Comparison of ENCODE assay signal across 19 mouse cellular contexts in genomic region chr9:59997725-59998124, GRCm38 (mm10). TPM values are rescaled to one million over a fixed set of nuclear protein-coding genes. Genes with fewer than 3 reads are reported as not detected.
DNase-seq lines count a peak whose midpoint lies in the region; ATAC-seq lines count a peak whose summit lies in the region.
"Had no signal": no experiment of that assay in that cellular context is flagged by ENCODE, and none has a peak within 500 bp of the region (broad histone marks: within the 10 kb centered on the region; RNA-seq: fewer than 3 reads in every experiment).

No protein-coding gene starts in this region.

- ATAC-seq in frontal cortex, adult (ENCODE audit: low TSS enrichment), result peak; percentile 85
- ATAC-seq: forebrain, embryonic 14.5 days; forebrain, embryonic 16.5 days had no signal

- DNase-seq in frontal cortex, postnatal 14 days (ENCODE audit: low spot score in 2 of 2), result no peak
- peak; percentile 8 to 10 for DNase-seq in left cerebral cortex, adult 9 months (ENCODE audit: low spot score in 2 of 2)
- DNase-seq in left cerebral cortex, adult 8-10 months (ENCODE audit: low spot score in 2 of 2), result no peak
- DNase-seq in brain, adult 2 months (ENCODE audit: low read depth, low spot score), result peak; percentile 56
- peak; percentile 49 for DNase-seq in telencephalon, adult 2 months (ENCODE audit: low read depth, low spot score)
- DNase-seq in kidney, postnatal 36 days, result no peak
- DNase-seq: adrenal gland, adult 2 months; adrenal gland, postnatal 10 days; adrenal gland, postnatal 25 days; cerebellum, adult 11-12 months; cerebellum, adult 2 months; cerebellum, adult 9-10 months; cerebellum, postnatal 10 days; cerebellum, postnatal 25 days had no signal

RNA-seq across cellular contexts. Expression of gene Nr2e3, which starts 37.3 kb away (rescaled TPM):
- not detected for total RNA-seq in left cerebral cortex, adult 8-10 months (2022)
- total RNA-seq: adrenal gland, adult 2 months; adrenal gland, postnatal 10 days; adrenal gland, postnatal 25 days; adrenal gland, postnatal 4 days; MEL had no signal

Comparison
In these comparisons a context has a peak if more than half of its experiments do, and no peak if none do; other contexts are left out.
1. DNase-seq: peak in left cerebral cortex, adult 9 months (2 of 2), brain, adult 2 months (single experiment) and telencephalon, adult 2 months (single experiment); none in frontal cortex, postnatal 14 days (0 of 2), left cerebral cortex, adult 8-10 months (0 of 2) and kidney, postnatal 36 days (0 of 2).